Mouse (Mus musculus) embryonic facial prominence, embryonic 10.5 days (tissue): ENCODE results near the gene Gm20662. TPM values are rescaled to one million over a fixed set of nuclear protein-coding genes. Genes with fewer than 3 reads are reported as not detected.
A peak's percentile ranks its signal among the peaks of the same experiment; 100 is the strongest.

Experiments
- DNase-seq: peaks from one replicate; pipeline ENCODE4 v3.0.0-alpha.2; 2017; ENCODE audit warnings: low spot score
- H3K27ac ChIP-seq: fragments of 300-500 bp; sonication (generic); replicated peaks from 2 replicates; pipeline ENCODE4 v1.5.1; 2016; ENCODE audit warnings: mild to moderate bottlenecking
- H3K27me3 ChIP-seq: fragments of 300-500 bp; sonication (generic); replicated peaks from 2 replicates; pipeline ENCODE4 v1.6.1; 2016; ENCODE audit warnings: low read depth, mild to moderate bottlenecking; ENCODE audit not compliant: poor library complexity, severe bottlenecking
- H3K36me3 ChIP-seq: fragments of 300-500 bp; sonication (generic); replicated peaks from 2 replicates; pipeline ENCODE4 v1.6.1; 2016; ENCODE audit warnings: mild to moderate bottlenecking, moderate library complexity
- H3K4me1 ChIP-seq: fragments of 300-500 bp; sonication (generic); 2 replicates; pipeline ENCODE4 v1.6.1; 2016
- H3K4me3 ChIP-seq: fragments of 300-500 bp; sonication (generic); 2 replicates; pipeline ENCODE4 v1.5.1; 2016; ENCODE audit warnings: mild to moderate bottlenecking, moderate library complexity
- H3K9me3 ChIP-seq: fragments of 300-500 bp; sonication (generic); 2 replicates; pipeline ENCODE4 v1.6.1; 2016; ENCODE audit warnings: mild to moderate bottlenecking
- WGBS: fragments of 180-500 bp; shearing (Covaris S2); methylation state at CpG from one replicate; pipeline ENCODE4 v1.1.7; 2016; 5-methylcytosine and 5-hydroxymethylcytosine counted together
- polyA plus RNA-seq: library from polyadenylated mRNA; unstranded; fragments of >200 nt; fragmentation: Nextera tagmentation; extraction: Ambion mirVana; gene quantifications from 2 replicates; pipeline ENCODE4 v1.2.1, GENCODE M21; 2016

Gene Gm20662
- polyA plus RNA-seq, 1 experiment from 2014 or later = 0.41 TPM

- Histone ChIP-seq H3K36me3 (peaks cover 72% of the 10 kb centered on the region), H3K4me3 (peak within 1 kb of the TSS; percentile 32; the same call in 1 of the 2 replicates), H3K9me3 (no peaks in the 10 kb centered on the region), H3K27ac (peak within 1 kb of the TSS; percentile 20), H3K4me1 (peaks cover 41% of the 10 kb centered on the region), H3K27me3 (no peaks in the 10 kb centered on the region)
- WGBS = 55% methylated on average over 20 of the region's 20 CpGs
- peak; percentile 94 for DNase-seq
Measured at GRCm38 (mm10) chr9:108052885-108053664, 56.9 kb downstream of the Gm20662 start, which contains the start of gene Amigo3. TSS of gene Amigo3 (plus strand) at chr9:108053159.

GRCm38 (mm10) chr9:108053665-108054225, 57.6 kb downstream of the Gm20662 start:
- DNase-seq = no peak
- Histone ChIP-seq H3K27me3 (no peaks in the 10 kb centered on the region), H3K36me3 (peaks cover 78% of the 10 kb centered on the region), H3K27ac (no peak overlapping the region), H3K4me1 (peaks cover 34% of the 10 kb centered on the region), H3K4me3 (peak overlapping the region; percentile 32; the same call in 1 of the 2 replicates), H3K9me3 (no peaks in the 10 kb centered on the region)
- 93% methylated on average over 15 of the region's 15 CpGs for WGBS

GRCm38 (mm10) chr9:108054331-108055040, 58.3 kb downstream of the Gm20662 start:
- H3K4me3 ChIP-seq = no peak overlapping the region
- H3K4me1 ChIP-seq = peaks cover 32% of the 10 kb centered on the region
- no peaks in the 10 kb centered on the region for H3K9me3 ChIP-seq
- H3K27me3 ChIP-seq = no peaks in the 10 kb centered on the region
- no peak for DNase-seq
- 91% methylated on average over 22 of the region's 22 CpGs for WGBS
- no peak overlapping the region for H3K27ac ChIP-seq
- H3K36me3 ChIP-seq = peaks cover 86% of the 10 kb centered on the region

- Histone ChIP-seq H3K27me3 (no peaks in the 10 kb centered on the region), H3K36me3 (peaks cover 92% of the 10 kb centered on the region), H3K4me1 (peaks cover 26% of the 10 kb centered on the region), H3K27ac (no peak overlapping the region), H3K4me3 (no peak overlapping the region), H3K9me3 (no peaks in the 10 kb centered on the region)
- WGBS = 72% methylated on average over 1 of the region's 1 CpGs
- no peak for DNase-seq
Measured at GRCm38 (mm10) chr9:108055061-108055460, 58.9 kb downstream of the Gm20662 start.

- WGBS = 80% methylated on average over 6 of the region's 6 CpGs
- Histone ChIP-seq H3K4me1 (peaks cover 25% of the 10 kb centered on the region), H3K4me3 (peak overlapping the region; percentile 8; the same call in 1 of the 2 replicates), H3K36me3 (peaks cover 91% of the 10 kb centered on the region), H3K9me3 (no peaks in the 10 kb centered on the region), H3K27me3 (no peaks in the 10 kb centered on the region), H3K27ac (no peak overlapping the region)
- peak; percentile 7 for DNase-seq
Measured at GRCm38 (mm10) chr9:108055661-108056237, 59.6 kb downstream of the Gm20662 start.

- no peak for DNase-seq
- Histone ChIP-seq H3K9me3 (no peaks in the 10 kb centered on the region), H3K36me3 (peaks cover 88% of the 10 kb centered on the region), H3K4me1 (peaks cover 25% of the 10 kb centered on the region), H3K27ac (no peak overlapping the region), H3K4me3 (no peak overlapping the region), H3K27me3 (no peaks in the 10 kb centered on the region)
- 82% methylated on average over 28 of the region's 28 CpGs for WGBS
Measured at GRCm38 (mm10) chr9:108056361-108057261, 60.5 kb downstream of the Gm20662 start.

- Histone ChIP-seq H3K4me1 (peaks cover 22% of the 10 kb centered on the region), H3K36me3 (peaks cover 88% of the 10 kb centered on the region), H3K27ac (no peak overlapping the region), H3K27me3 (no peaks in the 10 kb centered on the region), H3K9me3 (no peaks in the 10 kb centered on the region), H3K4me3 (no peak overlapping the region)
- DNase-seq = no peak
- 89% methylated on average over 5 of the region's 5 CpGs for WGBS
Measured at GRCm38 (mm10) chr9:108057262-108057562, 61.1 kb downstream of the Gm20662 start.

GRCm38 (mm10) chr9:108058291-108058690, 62.1 kb downstream of the Gm20662 start:
- WGBS = 92% methylated on average over 9 of the region's 9 CpGs
- H3K36me3 ChIP-seq = peaks cover 94% of the 10 kb centered on the region
- H3K4me1 ChIP-seq = peaks cover 12% of the 10 kb centered on the region
- no peak overlapping the region for H3K27ac ChIP-seq
- no peaks in the 10 kb centered on the region for H3K9me3 ChIP-seq
- H3K4me3 ChIP-seq = no peak overlapping the region
- H3K27me3 ChIP-seq = no peaks in the 10 kb centered on the region
- no peak for DNase-seq

GRCm38 (mm10) chr9:108062142-108062541, 66.0 kb downstream of the Gm20662 start:
- WGBS = 91% methylated on average over 3 of the region's 3 CpGs
- H3K27me3 ChIP-seq = no peaks in the 10 kb centered on the region
- H3K27ac ChIP-seq = no peak overlapping the region
- H3K36me3 ChIP-seq = peaks cover 88% of the 10 kb centered on the region
- no peak for DNase-seq
- H3K4me3 ChIP-seq = no peak overlapping the region
- H3K9me3 ChIP-seq = no peaks in the 10 kb centered on the region
- no peaks in the 10 kb centered on the region for H3K4me1 ChIP-seq

GRCm38 (mm10) chr9:108063361-108063760, 67.2 kb downstream of the Gm20662 start:
- Histone ChIP-seq H3K9me3 (no peaks in the 10 kb centered on the region), H3K27me3 (no peaks in the 10 kb centered on the region), H3K4me3 (no peak overlapping the region), H3K27ac (no peak overlapping the region), H3K36me3 (peaks cover 80% of the 10 kb centered on the region), H3K4me1 (no peaks in the 10 kb centered on the region)
- DNase-seq = no peak
- WGBS = 89% methylated on average over 12 of the region's 12 CpGs

GRCm38 (mm10) chr9:108065491-108066011, 69.4 kb downstream of the Gm20662 start:
- Histone ChIP-seq H3K27me3 (no peaks in the 10 kb centered on the region), H3K4me3 (no peak overlapping the region), H3K4me1 (no peaks in the 10 kb centered on the region), H3K9me3 (no peaks in the 10 kb centered on the region), H3K36me3 (peaks cover 81% of the 10 kb centered on the region), H3K27ac (no peak overlapping the region)
- WGBS = 53% methylated on average over 5 of the region's 5 CpGs
- peak; percentile 52 for DNase-seq
